Mouse (Mus musculus): ENCODE measurements around the gene Dlg2. TPM values are rescaled to one million over a fixed set of nuclear protein-coding genes. Genes with fewer than 3 reads are reported as not detected.
"Not testable (repeated sequence)": the region's sequence is repeated elsewhere in the genome, so short reads cannot be mapped to it uniquely, and the experiment has no call there.

Gene Dlg2
- total and polyA plus RNA-seq, 3 experiments: 0.72 to 1.9 (median 1.7) TPM

GRCm38 (mm10) chr7:90791522-90791921 lies 315.1 kb downstream of the Dlg2 start:
- Histone ChIP-seq H3K4me3 (no peak overlapping the region), H3K36me3 (ENCODE audit: control insufficient read depth, insufficient read depth, low read length) (no peaks in the 10 kb centered on the region), H3K79me2 (replicated peaks; ENCODE audit: control insufficient read depth, insufficient read depth, low read length) (no peaks in the 10 kb centered on the region), H3K4me1 (ENCODE audit: control insufficient read depth, insufficient read depth, low read length) (no peaks in the 10 kb centered on the region), H3K27ac (no peak overlapping the region), H3K9ac (ENCODE audit: low read depth, low read length) (no peak overlapping the region), H3K27me3 (ENCODE audit: control insufficient read depth, insufficient read depth, low read length) (no peaks in the 10 kb centered on the region)
- DNase-seq: no peak
- TF ChIP-seq EP300 (IDR thresholded peaks at IDR 0.05; ENCODE audit: insufficient read depth, low read depth, low read length) (no peak), CTCF (IDR thresholded peaks at IDR 0.05) (no peak), POLR2A (IDR thresholded peaks at IDR 0.05; ENCODE audit: insufficient read depth, low read depth, low read length) (no peak)
- intact Hi-C loops (cut with DNase I): no loop called here
- 14% methylated on average over 1 of the region's 1 CpGs for WGBS

GRCm38 (mm10) chr7:90825640-90826039 lies 349.2 kb downstream of the Dlg2 start:
- TF ChIP-seq POLR2A (IDR thresholded peaks at IDR 0.05; ENCODE audit: insufficient read depth, low read depth, low read length) (no peak), EP300 (IDR thresholded peaks at IDR 0.05; ENCODE audit: insufficient read depth, low read depth, low read length) (no peak), CTCF (IDR thresholded peaks at IDR 0.05) (no peak)
- no peaks in the 10 kb centered on the region for H3K79me2 ChIP-seq (replicated peaks; ENCODE audit: control insufficient read depth, insufficient read depth, low read length)
- H3K27ac ChIP-seq: no peak overlapping the region
- H3K36me3 ChIP-seq (ENCODE audit: control insufficient read depth, insufficient read depth, low read length): no peaks in the 10 kb centered on the region
- no peak overlapping the region for H3K9ac ChIP-seq (ENCODE audit: low read depth, low read length)
- 64% methylated on average over 3 of the region's 3 CpGs for WGBS
- intact Hi-C loops (cut with DNase I): no loop called here
- no peaks in the 10 kb centered on the region for H3K4me1 ChIP-seq (ENCODE audit: control insufficient read depth, insufficient read depth, low read length)
- no peak overlapping the region for H3K4me3 ChIP-seq
- DNase-seq: no peak
- no peaks in the 10 kb centered on the region for H3K27me3 ChIP-seq (ENCODE audit: control insufficient read depth, insufficient read depth, low read length)

GRCm38 (mm10) chr7:90841276-90841675 lies 364.8 kb downstream of the Dlg2 start:
- Histone ChIP-seq H3K4me3 (no peak overlapping the region), H3K4me1 (ENCODE audit: control insufficient read depth, insufficient read depth, low read length) (no peaks in the 10 kb centered on the region), H3K27ac (no peak overlapping the region), H3K9ac (ENCODE audit: low read depth, low read length) (no peak overlapping the region), H3K79me2 (replicated peaks; ENCODE audit: control insufficient read depth, insufficient read depth, low read length) (no peaks in the 10 kb centered on the region), H3K36me3 (ENCODE audit: control insufficient read depth, insufficient read depth, low read length) (no peaks in the 10 kb centered on the region), H3K27me3 (ENCODE audit: control insufficient read depth, insufficient read depth, low read length) (no peaks in the 10 kb centered on the region)
- DNase-seq: no peak
- intact Hi-C loops (cut with DNase I): no loop called here
- TF ChIP-seq EP300 (IDR thresholded peaks at IDR 0.05; ENCODE audit: insufficient read depth, low read depth, low read length) (no peak), CTCF (IDR thresholded peaks at IDR 0.05) (no peak), POLR2A (IDR thresholded peaks at IDR 0.05; ENCODE audit: insufficient read depth, low read depth, low read length) (no peak)
- WGBS: 55% methylated on average over 4 of the region's 4 CpGs

- WGBS: 55% methylated on average over 5 of the region's 5 CpGs
- Histone ChIP-seq H3K4me3 (no peak overlapping the region), H3K9ac (ENCODE audit: low read depth, low read length) (no peak overlapping the region), H3K79me2 (replicated peaks; ENCODE audit: control insufficient read depth, insufficient read depth, low read length) (no peaks in the 10 kb centered on the region), H3K27ac (no peak overlapping the region), H3K27me3 (ENCODE audit: control insufficient read depth, insufficient read depth, low read length) (no peaks in the 10 kb centered on the region), H3K36me3 (ENCODE audit: control insufficient read depth, insufficient read depth, low read length) (no peaks in the 10 kb centered on the region), H3K4me1 (ENCODE audit: control insufficient read depth, insufficient read depth, low read length) (no peaks in the 10 kb centered on the region)
- no peak for DNase-seq
- TF ChIP-seq CTCF (IDR thresholded peaks at IDR 0.05) (no peak), EP300 (IDR thresholded peaks at IDR 0.05; ENCODE audit: insufficient read depth, low read depth, low read length) (no peak), POLR2A (IDR thresholded peaks at IDR 0.05; ENCODE audit: insufficient read depth, low read depth, low read length) (no peak)
- intact Hi-C loops (cut with DNase I): no loop called here
Measured at GRCm38 (mm10) chr7:90843345-90844293, 367.1 kb downstream of the Dlg2 start.

GRCm38 (mm10) chr7:90876796-90877195 lies 400.3 kb downstream of the Dlg2 start:
- H3K27ac ChIP-seq; H3K27me3 ChIP-seq (ENCODE audit: control insufficient read depth, insufficient read depth, low read length); H3K4me1 ChIP-seq (ENCODE audit: control insufficient read depth, insufficient read depth, low read length); H3K79me2 ChIP-seq (replicated peaks; ENCODE audit: control insufficient read depth, insufficient read depth, low read length); H3K4me3 ChIP-seq; H3K9ac ChIP-seq (ENCODE audit: low read depth, low read length); H3K36me3 ChIP-seq (ENCODE audit: control insufficient read depth, insufficient read depth, low read length); intact Hi-C loops (cut with DNase I); DNase-seq: not testable (repeated sequence)
- WGBS: 50% methylated on average over 4 of the region's 4 CpGs

- no peak overlapping the region for H3K9ac ChIP-seq (ENCODE audit: low read depth, low read length)
- no peak overlapping the region for H3K4me3 ChIP-seq
- H3K27ac ChIP-seq: no peak overlapping the region
- H3K79me2 ChIP-seq (replicated peaks; ENCODE audit: control insufficient read depth, insufficient read depth, low read length): no peaks in the 10 kb centered on the region
- 63% methylated on average over 3 of the region's 3 CpGs for WGBS
- TF ChIP-seq CTCF (IDR thresholded peaks at IDR 0.05) (no peak), POLR2A (IDR thresholded peaks at IDR 0.05; ENCODE audit: insufficient read depth, low read depth, low read length) (no peak), EP300 (IDR thresholded peaks at IDR 0.05; ENCODE audit: insufficient read depth, low read depth, low read length) (no peak)
- intact Hi-C loops (cut with DNase I): no loop called here
- H3K4me1 ChIP-seq (ENCODE audit: control insufficient read depth, insufficient read depth, low read length): no peaks in the 10 kb centered on the region
- no peaks in the 10 kb centered on the region for H3K27me3 ChIP-seq (ENCODE audit: control insufficient read depth, insufficient read depth, low read length)
- H3K36me3 ChIP-seq (ENCODE audit: control insufficient read depth, insufficient read depth, low read length): no peaks in the 10 kb centered on the region
- DNase-seq: no peak
Measured at GRCm38 (mm10) chr7:90882740-90883139, 406.3 kb downstream of the Dlg2 start.
